Mouse (Mus musculus) stomach, postnatal 0 days (tissue): Measurements from ENCODE around the gene Sbk1.

Experiments
- CTCF ChIP-seq: IDR thresholded peaks from 2 replicates; pipeline ENCODE4 v1.5.1; 2016; ENCODE audit warnings: antibody characterized with exemption, low read depth, mild to moderate bottlenecking, moderate library complexity
- EP300 ChIP-seq: optimal IDR thresholded peaks from 2 replicates; pipeline ENCODE3; 2016; ENCODE audit warnings: antibody characterized with exemption

DNA sequence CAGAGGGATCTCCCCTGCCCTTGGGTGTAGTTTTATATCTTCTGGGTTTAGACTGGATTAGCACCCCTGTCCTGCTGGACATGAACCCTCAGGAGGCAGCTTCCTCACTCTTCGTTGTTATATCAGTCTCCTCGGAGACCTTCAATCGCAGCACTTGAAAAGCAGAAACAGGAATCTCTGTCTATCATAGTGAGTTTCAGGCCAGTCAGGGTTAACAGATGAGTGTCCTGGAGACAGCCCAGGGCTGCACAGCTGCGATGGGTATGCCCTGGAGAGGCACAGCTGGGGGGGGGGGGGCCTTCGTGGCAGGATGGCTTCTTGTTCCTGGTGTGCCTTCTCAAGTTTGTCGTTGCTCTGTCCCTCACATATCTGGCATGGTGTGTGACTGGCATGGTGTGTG is 68.5 kb downstream of the Sbk1 start:
- TF ChIP-seq CTCF: no peak
- no peak for TF ChIP-seq EP300
